Comparison of ENCODE assay signal across 16 mouse cellular contexts in the genomic region with DNA sequence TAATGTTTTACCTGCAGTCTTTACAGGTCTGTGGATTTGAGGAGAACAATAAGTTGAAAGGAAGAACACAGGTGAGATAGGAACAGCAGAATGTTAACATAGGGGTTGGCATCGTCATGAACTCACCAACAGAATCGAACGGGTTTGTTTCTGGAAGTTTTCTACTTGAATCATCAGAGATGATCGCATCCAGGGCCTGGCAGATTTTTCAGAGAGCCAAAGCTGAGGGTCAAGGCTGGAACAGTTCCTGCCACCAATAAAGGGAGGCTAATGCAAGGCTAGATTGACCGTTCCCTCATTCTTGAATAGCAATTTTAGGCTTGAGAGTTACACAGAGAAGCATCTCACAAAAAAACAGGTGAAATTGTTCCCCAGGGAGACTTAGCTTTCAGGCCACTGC.
"Had no signal": no experiment of that assay in that cellular context is flagged by ENCODE, and none has a peak within 500 bp of the region (broad histone marks: within the 10 kb centered on the region; RNA-seq: fewer than 3 reads in every experiment).

No protein-coding gene starts in this region.

- DNase-seq: heart, postnatal 10 days; heart, postnatal 14 days; heart, postnatal 36 days; heart, postnatal 4 days; kidney, adult 11 months; kidney, adult 18-20 months; kidney, adult 2 months; kidney, adult 8-10 months; kidney, adult 9 months; kidney, postnatal 10 days; kidney, postnatal 14 days; kidney, postnatal 25 days; kidney, postnatal 36 days; kidney, postnatal 4 days; layer of hippocampus, adult 9-11 months; layer of hippocampus, postnatal 36 days had no signal
